Mouse (Mus musculus) megakaryocyte progenitor cell, adult 5-6 weeks (primary cell): ENCODE measurements at regions not wholly inside any gene's neighbourhood (a gene's known extent, or its start where the extent isn't known, plus 50 kb on each side); places are given as distances from the start of the nearest gene placed in this dataset.
"Not testable (repeated sequence)": the region's sequence is repeated elsewhere in the genome, so short reads cannot be mapped to it uniquely, and the experiment has no call there.

Experiments used
- ATAC-seq: replicated peaks from 2 replicates; pipeline ENCODE4 v1.8.0; 2016; ENCODE audit warnings: mild to moderate bottlenecking, moderate TSS enrichment, inconsistent platforms; ENCODE audit not compliant: poor library complexity

- peak; percentile 97 for ATAC-seq
Measured at GRCm38 (mm10) chr10:96685991-96686601, 69.3 kb downstream of the Btg1 start.

- no peak; the same call in 1 of the 2 replicates for ATAC-seq
Measured at GRCm38 (mm10) chr10:96686659-96687440, 70.0 kb downstream of the Btg1 start.

- no peak for ATAC-seq
Measured at GRCm38 (mm10) chr10:96687441-96687772, 70.6 kb downstream of the Btg1 start.

- ATAC-seq, result no peak
Measured at GRCm38 (mm10) chr10:96689976-96690867, 73.4 kb downstream of the Btg1 start.

GRCm38 (mm10) chr10:96690868-96691302 is 74.1 kb downstream of the Btg1 start:
- no peak for ATAC-seq

- ATAC-seq, result no peak
Measured at GRCm38 (mm10) chr10:96691319-96691870, 74.6 kb downstream of the Btg1 start.

GRCm38 (mm10) chr10:96692821-96693220 is 76.0 kb downstream of the Btg1 start:
- no peak for ATAC-seq

GRCm38 (mm10) chr10:96693766-96694165 is 77.0 kb downstream of the Btg1 start:
- no peak for ATAC-seq

- no peak for ATAC-seq
Measured at GRCm38 (mm10) chr10:96696571-96696970, 79.8 kb downstream of the Btg1 start.

GRCm38 (mm10) chr10:96697781-96698180 is 81.0 kb downstream of the Btg1 start:
- ATAC-seq, result no peak

- ATAC-seq, result peak; percentile 81
Measured at GRCm38 (mm10) chr10:96706656-96707055, 89.8 kb downstream of the Btg1 start.

GRCm38 (mm10) chr10:96708471-96708870 is 91.7 kb downstream of the Btg1 start:
- ATAC-seq, result no peak

- ATAC-seq, result no peak
Measured at GRCm38 (mm10) chr10:96709698-96710356, 93.0 kb downstream of the Btg1 start.

GRCm38 (mm10) chr10:96711993-96712392 is 95.2 kb downstream of the Btg1 start:
- no peak for ATAC-seq

- ATAC-seq, result no peak
Measured at GRCm38 (mm10) chr10:96714702-96715101, 97.9 kb downstream of the Btg1 start.

- ATAC-seq, result no peak
Measured at GRCm38 (mm10) chr10:96717281-96717680, 100.5 kb downstream of the Btg1 start.

- ATAC-seq, result not testable (repeated sequence)
Measured at GRCm38 (mm10) chr10:96718706-96719105, 101.9 kb downstream of the Btg1 start.

- no peak for ATAC-seq
Measured at GRCm38 (mm10) chr10:96720281-96720711, 103.5 kb downstream of the Btg1 start.

- ATAC-seq, result no peak; the same call in 1 of the 2 replicates
Measured at GRCm38 (mm10) chr10:96720956-96721688, 104.3 kb downstream of the Btg1 start.

- peak; percentile 91 for ATAC-seq
Measured at GRCm38 (mm10) chr10:96722491-96722890, 105.7 kb downstream of the Btg1 start.
